Mouse (Mus musculus): ENCODE results near the gene Erbb3. TPM values are rescaled to one million over a fixed set of nuclear protein-coding genes. Genes with fewer than 3 reads are reported as not detected.

The Erbb3 gene
- total RNA-seq, 4 experiments from 2014 or later, result 7.8 to 8.3 (median 8.2) TPM

DNA sequence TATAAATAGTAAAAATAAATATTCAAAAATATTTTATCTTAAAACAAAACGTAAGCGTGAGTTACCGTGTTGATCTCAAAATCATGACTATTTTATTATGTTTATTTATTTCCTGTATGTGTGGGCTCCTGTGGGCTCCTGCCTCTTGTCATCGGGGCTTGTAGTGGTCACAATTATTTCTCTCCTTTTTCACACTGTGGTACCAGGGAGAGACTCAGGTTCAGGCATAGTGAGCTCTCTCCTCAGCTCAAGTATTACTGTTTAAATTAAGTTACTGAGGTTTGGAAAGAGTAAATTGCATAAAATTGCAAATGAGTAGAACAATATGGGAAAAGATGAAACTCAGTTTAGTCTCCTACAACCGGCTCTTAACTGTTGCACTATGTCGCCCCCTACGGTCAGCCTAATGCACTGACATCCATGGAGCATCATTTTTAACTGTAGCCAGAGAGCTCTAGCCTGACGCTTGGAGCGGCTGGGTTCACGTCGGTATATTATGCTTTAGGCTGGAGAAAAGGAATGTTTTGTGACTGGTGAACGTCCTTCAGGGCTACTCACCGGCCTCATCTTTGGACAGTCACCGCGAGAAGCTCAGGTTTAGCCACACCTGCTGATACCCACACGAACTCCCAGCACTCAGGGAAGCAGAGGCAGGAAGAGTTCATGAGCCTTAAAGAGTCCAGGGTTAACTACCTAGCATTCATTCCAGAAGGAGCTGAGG, 23.1 kb upstream of the Erbb3 start:
- peak in 1 of 2 experiments; percentile 45 for DNase-seq (ENCODE audit: low spot score in 2 of 2)

- no peak for DNase-seq (ENCODE audit: low spot score in 2 of 2)
Measured at GRCm38 (mm10) chr10:128606483-128606882, 17.0 kb upstream of the Erbb3 start.

- no peak for DNase-seq (ENCODE audit: low spot score in 2 of 2)
Measured at GRCm38 (mm10) chr10:128602470-128603128, 13.1 kb upstream of the Erbb3 start.

- no peak for DNase-seq (ENCODE audit: low spot score in 2 of 2)
Measured at GRCm38 (mm10) chr10:128601499-128601898, 12.0 kb upstream of the Erbb3 start.

- DNase-seq (ENCODE audit: low spot score in 2 of 2), result no peak
Measured at GRCm38 (mm10) chr10:128598476-128598875, 9.0 kb upstream of the Erbb3 start.

GRCm38 (mm10) chr10:128592797-128593196, 3.3 kb upstream of the Erbb3 start:
- no peak for DNase-seq (ENCODE audit: low spot score in 2 of 2)

DNA sequence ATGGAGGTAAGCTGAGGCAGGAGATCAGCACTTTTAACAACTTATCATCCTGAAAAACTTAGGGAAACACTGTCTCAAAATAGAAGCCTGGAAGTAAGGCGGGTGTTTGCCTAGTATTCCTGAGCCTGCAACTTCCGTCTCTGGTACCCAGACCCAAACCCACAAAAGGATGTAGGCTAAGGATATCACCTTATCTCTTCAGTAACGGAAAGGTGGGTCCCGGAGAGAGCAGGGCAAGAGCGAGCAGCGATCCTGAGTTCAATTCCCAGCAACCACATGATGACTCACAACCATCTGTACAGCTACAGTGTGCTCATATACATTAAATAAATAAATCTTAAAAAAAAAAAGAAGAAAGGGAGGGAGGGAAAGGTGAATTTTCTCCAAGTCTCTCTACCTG, 2.0 kb upstream of the Erbb3 start:
- DNase-seq (ENCODE audit: low spot score in 2 of 2), result no peak

GRCm38 (mm10) chr10:128590193-128590690, 790 bp upstream of the Erbb3 start:
- DNase-seq (ENCODE audit: low spot score in 2 of 2), result no peak

- no peak for DNase-seq (ENCODE audit: low spot score in 2 of 2)
Measured at GRCm38 (mm10) chr10:128588775-128589463, 533 bp downstream of the Erbb3 start.

DNA sequence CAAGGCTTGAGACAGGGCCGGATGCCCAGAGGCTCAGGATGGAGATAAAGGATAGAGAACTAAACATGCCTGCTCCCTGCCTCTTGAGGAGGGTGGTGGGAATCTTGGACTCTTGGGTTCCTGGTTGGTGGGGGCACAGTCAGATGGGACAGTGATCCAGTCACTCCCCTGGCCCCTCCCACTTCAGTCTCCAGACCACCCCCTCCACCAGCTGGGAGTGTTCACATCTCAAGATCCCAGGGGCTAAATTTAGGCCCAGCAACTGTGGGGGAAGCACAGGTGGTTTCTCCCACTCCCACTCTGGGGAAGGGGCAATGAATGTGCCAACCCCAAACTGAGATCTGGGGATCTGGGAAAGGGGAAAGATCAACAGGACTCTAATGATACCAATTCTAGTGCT, 1.3 kb downstream of the Erbb3 start:
- no peak for DNase-seq (ENCODE audit: low spot score in 2 of 2)

DNA sequence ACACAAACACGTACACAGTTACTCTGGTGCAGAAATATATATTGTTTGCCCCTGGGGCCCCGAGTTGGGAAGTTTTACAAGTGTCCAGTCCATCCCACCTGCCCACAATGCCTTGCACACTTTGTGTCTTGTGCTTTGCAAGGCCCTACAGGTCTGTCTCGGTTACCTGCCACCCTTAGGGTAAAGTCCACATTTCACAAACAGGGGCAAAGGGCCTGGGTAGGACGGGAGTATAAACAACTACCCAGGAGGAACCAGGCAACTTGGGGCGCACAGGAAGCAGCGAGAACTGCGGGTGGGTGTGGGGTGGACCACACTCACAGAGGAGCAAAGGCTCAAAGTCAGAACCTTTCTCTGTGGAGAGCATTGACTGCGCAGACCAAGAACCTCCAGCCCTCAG, 1.8 kb downstream of the Erbb3 start:
- no peak for DNase-seq (ENCODE audit: low spot score in 2 of 2)

- DNase-seq (ENCODE audit: low spot score in 2 of 2), result no peak
Measured at GRCm38 (mm10) chr10:128587120-128587519, 2.3 kb downstream of the Erbb3 start.

DNA sequence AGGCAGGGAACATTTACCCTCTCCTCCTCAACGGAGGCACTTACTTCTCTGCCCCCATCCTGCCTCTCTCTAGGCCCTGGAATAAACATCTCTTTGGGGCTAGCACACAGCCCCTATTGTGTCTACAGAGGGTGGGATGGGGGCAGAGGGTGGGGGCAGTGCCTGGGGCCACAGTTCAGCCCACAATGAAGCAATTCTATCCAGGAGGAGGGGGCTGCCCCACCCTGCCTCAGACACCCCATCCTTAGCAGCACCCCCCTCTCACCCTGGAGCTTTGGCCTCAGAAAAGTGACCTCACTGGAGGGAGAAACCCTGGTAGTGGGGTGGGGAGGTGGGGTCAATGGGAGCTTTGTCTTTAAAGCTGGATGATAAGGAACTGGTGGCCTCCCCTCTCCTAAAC, 2.9 kb downstream of the Erbb3 start:
- no peak for DNase-seq (ENCODE audit: low spot score in 2 of 2)

GRCm38 (mm10) chr10:128584386-128584785, 5.1 kb downstream of the Erbb3 start:
- DNase-seq (ENCODE audit: low spot score in 2 of 2), result no peak

DNA sequence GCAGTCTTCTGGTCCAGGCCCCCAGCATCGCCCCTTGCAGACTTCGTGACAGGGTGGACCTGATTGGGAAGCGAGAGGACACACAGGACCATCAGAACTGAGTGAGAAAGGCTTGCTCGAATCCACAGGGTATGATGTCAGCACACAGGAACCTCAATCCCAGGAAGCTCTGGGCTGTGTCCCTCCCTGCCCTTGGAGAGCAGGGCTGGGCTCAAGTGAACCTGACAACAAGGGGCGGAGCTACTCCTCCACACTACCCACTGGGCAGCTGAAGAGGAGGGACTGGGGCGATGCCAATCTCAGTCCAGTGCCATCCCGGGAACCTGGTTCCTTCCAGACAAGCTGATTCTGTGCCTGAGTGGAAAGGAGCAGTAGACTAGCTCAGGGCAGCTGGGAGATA, 5.8 kb downstream of the Erbb3 start:
- DNase-seq (ENCODE audit: low spot score in 2 of 2), result no peak

- no peak for DNase-seq (ENCODE audit: low spot score in 2 of 2)
Measured at GRCm38 (mm10) chr10:128579731-128580130, 9.7 kb downstream of the Erbb3 start.

DNA sequence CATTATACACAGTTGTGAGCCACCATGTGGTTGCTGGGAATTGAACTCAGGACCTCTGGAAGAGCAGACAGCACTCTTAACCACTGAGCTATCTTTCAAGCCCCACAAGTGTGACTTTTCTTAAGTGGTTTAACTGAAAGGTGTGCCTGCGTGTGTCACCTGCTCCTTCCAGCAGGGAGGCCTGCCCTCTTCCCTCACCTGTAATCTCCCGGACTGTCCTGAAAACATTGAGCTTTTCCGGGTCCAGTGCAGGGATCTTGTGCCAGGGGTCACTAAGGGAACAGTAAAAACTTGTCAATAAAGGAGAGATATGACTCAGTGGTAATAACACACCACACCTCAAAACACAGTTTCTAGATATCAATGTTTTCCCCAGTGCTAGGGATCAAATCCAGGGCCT, 10.2 kb downstream of the Erbb3 start:
- DNase-seq (ENCODE audit: low spot score in 2 of 2), result no peak

DNA sequence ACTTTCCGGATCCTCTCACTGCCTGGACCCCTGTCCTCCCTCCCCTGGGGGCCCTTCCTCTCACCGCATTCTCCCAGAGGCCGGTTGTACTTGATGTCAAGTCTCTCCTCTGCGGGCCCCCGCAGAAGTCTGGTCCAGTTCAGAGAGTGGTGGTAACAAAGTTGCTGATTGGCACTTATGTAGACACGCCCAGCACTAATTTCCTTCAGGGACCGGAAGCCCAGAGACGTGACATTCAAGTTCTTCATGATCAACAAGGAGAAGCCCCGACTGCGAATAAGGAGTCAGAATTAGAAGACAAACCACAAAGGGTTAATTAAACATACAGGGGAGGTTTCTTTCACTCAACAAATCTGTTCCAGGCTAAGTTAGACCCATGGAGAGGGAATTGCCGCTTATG, 11.1 kb downstream of the Erbb3 start:
- no peak for DNase-seq (ENCODE audit: low spot score in 2 of 2)

GRCm38 (mm10) chr10:128575063-128575462, 14.4 kb downstream of the Erbb3 start:
- DNase-seq (ENCODE audit: low spot score in 2 of 2), result no peak

- peak; percentile 95 to 98 for DNase-seq (ENCODE audit: low spot score in 2 of 2)
Measured at GRCm38 (mm10) chr10:128565788-128566531, 23.5 kb downstream of the Erbb3 start, which contains the start of gene Pa2g4. TSS of gene Pa2g4 (minus strand) at chr10:128565987.

DNA sequence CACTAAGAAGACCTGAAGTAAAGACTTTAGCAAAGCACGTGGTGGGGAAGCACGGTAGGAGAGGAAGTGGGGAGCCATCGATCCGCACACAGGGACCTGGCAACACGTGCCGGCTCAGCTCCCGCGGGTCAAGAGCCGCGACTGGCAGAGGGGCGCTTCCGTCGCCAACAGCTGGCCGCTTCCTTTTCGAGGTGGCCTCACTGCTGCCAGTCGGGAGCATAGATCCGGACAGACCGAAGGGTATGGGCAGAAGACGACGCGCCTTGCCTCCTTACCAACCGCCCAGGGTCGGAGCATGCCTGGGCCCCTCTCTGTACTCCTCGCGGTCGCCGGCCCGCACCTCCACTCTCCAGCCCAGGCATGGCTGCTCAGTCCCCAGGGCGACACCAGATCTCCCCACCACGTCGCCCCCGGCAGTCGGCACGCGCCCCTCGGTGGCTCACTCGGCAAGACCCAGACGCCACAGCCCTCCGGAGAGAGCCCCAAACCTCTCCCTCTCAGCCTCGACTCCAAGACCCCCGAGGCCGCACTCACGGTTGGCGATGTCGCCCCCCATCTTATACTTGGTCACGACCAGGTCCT, 24.2 kb downstream of the Erbb3 start:
- no peak for DNase-seq (ENCODE audit: low spot score in 2 of 2)
